Mouse (Mus musculus) ES-Bruce4 (cell line): ENCODE data around the gene Gm1527.
"Not testable (repeated sequence)": the region's sequence is repeated elsewhere in the genome, so short reads cannot be mapped to it uniquely, and the experiment has no call there.

Source experiments
- CTCF ChIP-seq: IDR thresholded peaks from one replicate; pipeline ENCODE4 v1.8.1; 2011; ENCODE audit warnings: low read depth, low read length
- EP300 ChIP-seq: IDR thresholded peaks from 2 replicates; pipeline ENCODE4 v1.6.1; 2011; ENCODE audit warnings: low read depth, low read length; ENCODE audit not compliant: insufficient read depth
- POLR2A ChIP-seq: IDR thresholded peaks from one replicate; pipeline ENCODE4 v1.8.1; 2011; ENCODE audit warnings: low read length; ENCODE audit not compliant: insufficient read depth

DNA sequence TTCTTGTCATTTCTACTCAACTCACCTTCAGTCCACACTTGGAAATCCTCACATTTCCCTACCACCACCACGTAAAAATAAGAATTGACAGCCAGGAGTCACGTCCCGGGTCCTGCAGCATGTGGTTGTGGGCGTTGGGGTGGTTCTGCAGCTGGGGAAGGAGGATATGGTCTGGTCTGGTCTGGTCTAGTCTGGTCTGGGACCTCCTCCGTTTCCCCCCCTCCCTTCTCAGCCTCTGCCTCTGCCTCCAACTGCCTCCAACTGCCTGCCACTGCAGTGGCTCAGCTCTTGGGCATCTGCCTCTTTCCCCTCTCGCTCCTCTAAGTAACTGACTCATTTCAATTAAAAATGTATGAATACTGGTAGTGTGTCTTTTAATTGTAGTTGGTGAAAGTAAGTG, 4.5 kb downstream of the Gm1527 start:
- TF ChIP-seq CTCF, POLR2A, EP300: not testable (repeated sequence)
